Mouse (Mus musculus) lung, postnatal 0 days (tissue): ENCODE measurements at regions not wholly inside any gene's neighbourhood (a gene's known extent, or its start where the extent isn't known, plus 50 kb on each side); places are given as distances from the start of the nearest gene placed in this dataset.

Experiments used
- ATAC-seq: fragments of 200-750 bp; cut with Nextera tagmentation; 2 replicates; pipeline ENCODE4 v1.8.0; 2017; ENCODE audit warnings: moderate library complexity
- DNase-seq: peaks from one replicate; pipeline ENCODE4 v3.0.0-alpha.2; 2016; ENCODE audit warnings: low spot score
- H3K27ac ChIP-seq: fragments of 300-500 bp; sonication (generic); 2 replicates; pipeline ENCODE4 v1.5.1; 2014; ENCODE audit warnings: antibody characterized with exemption, mild to moderate bottlenecking, low read length, mixed read lengths
- H3K27me3 ChIP-seq: fragments of 300-500 bp; sonication (generic); replicated peaks from 2 replicates; pipeline ENCODE4 v1.6.1; 2014; ENCODE audit warnings: low read length, mixed read lengths; ENCODE audit not compliant: insufficient read depth
- H3K36me3 ChIP-seq: fragments of 300-500 bp; sonication (generic); 2 replicates; pipeline ENCODE4 v1.6.1; 2014; ENCODE audit warnings: low read length, mixed read lengths; ENCODE audit not compliant: insufficient read depth
- H3K4me1 ChIP-seq: fragments of 300-500 bp; sonication (generic); 2 replicates; pipeline ENCODE4 v1.6.1; 2014; ENCODE audit warnings: antibody characterized with exemption, low read depth, low read length, mixed read lengths; ENCODE audit not compliant: insufficient read depth
- H3K4me2 ChIP-seq: fragments of 300-500 bp; sonication (generic); replicated peaks from 2 replicates; pipeline ENCODE4 v1.6.1; 2014; ENCODE audit warnings: low read depth, mild to moderate bottlenecking, low read length, moderate library complexity, mixed read lengths
- H3K4me3 ChIP-seq: fragments of 300-500 bp; sonication (generic); 2 replicates; pipeline ENCODE4 v1.5.1; 2014; ENCODE audit warnings: low read depth, low read length
- H3K9ac ChIP-seq: fragments of 300-500 bp; sonication (generic); replicated peaks from 2 replicates; pipeline ENCODE4 v1.6.1; 2014; ENCODE audit warnings: low read depth, mild to moderate bottlenecking
- H3K9me3 ChIP-seq: fragments of 300-500 bp; sonication (generic); 2 replicates; pipeline ENCODE4 v1.6.1; 2016; ENCODE audit warnings: low read length, mixed read lengths
- CTCF ChIP-seq: IDR thresholded peaks from 2 replicates; pipeline ENCODE4 v1.5.1; 2016; ENCODE audit warnings: antibody characterized with exemption, mild to moderate bottlenecking
- EP300 ChIP-seq: IDR thresholded peaks from 2 replicates; pipeline ENCODE4 v1.6.1; 2016; ENCODE audit warnings: antibody characterized with exemption, mild to moderate bottlenecking, control low read depth
- WGBS: fragments of 180-500 bp; shearing (Covaris S2); extraction: QIAGEN DNeasy Blood & Tissue Kit; methylation state at CpG from one replicate; pipeline ENCODE4 v1.1.7; 2014; 5-methylcytosine and 5-hydroxymethylcytosine counted together

DNA sequence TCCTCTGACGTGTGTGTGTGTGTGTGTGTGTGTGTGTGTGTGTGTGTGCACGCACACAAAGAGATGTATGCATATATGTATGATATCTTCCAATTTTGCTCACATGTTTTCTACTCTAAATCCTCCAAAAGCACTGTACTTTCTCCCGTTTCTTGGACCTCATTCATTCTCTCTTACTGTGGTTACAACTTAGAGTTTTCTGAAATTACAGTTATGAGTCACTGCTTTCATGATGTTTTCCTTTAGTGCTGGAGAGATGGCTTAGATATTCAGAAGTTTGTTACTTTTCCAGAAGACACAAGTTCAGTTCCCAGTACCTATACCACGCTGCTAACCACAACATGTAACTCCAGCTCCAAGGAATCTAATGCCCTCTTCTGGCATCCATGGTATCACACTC is 56.5 kb upstream of the Slc35f5 start:
- Histone ChIP-seq H3K4me3 (no peak overlapping the region), H3K27me3 (no peaks in the 10 kb centered on the region), H3K4me2 (no peak overlapping the region), H3K36me3 (no peaks in the 10 kb centered on the region), H3K4me1 (no peaks in the 10 kb centered on the region), H3K9ac (no peak overlapping the region), H3K9me3 (no peaks in the 10 kb centered on the region), H3K27ac (no peak overlapping the region)
- TF ChIP-seq CTCF (no peak), EP300 (no peak)
- DNase-seq (no peak), ATAC-seq (no peak)
- 94% methylated on average over 4 of the region's 4 CpGs for WGBS

DNA sequence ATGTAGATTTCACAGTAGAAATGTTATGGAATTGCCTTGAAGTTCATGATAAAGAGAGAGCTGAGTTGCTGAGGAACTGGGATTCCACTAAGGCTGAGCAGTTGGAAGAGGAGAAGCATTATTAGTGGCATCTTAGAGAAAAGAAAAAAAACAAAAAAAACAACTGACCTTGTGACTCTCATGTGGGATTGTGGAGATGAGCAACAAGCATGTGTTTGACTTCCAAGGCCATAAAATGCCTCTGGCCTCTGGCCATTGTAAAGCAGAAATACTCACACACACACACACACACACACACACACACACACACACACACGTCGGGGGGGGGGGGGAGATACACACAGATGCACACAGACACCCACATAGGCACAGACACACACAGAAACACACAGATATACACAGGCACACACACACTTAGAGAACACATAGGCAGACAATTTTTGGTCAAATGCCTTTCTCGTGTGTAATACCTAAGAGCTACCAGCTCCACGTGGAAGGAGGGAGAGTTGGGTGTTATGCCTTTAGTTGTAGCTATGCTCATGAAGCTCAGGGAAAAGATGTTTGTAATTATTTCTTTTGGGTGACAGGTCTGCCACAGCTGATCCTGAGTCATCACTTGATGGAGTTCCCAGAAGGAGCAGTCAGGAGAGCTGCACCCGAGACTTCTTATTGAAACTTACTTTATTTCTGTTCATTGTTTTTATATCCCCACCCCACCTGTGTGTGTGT is 52.4 kb upstream of the Slc35f5 start:
- ATAC-seq (no peak; the same call in 1 of the 2 replicates), DNase-seq (no peak)
- Histone ChIP-seq H3K4me3 (no peak overlapping the region), H3K36me3 (no peaks in the 10 kb centered on the region), H3K9me3 (no peaks in the 10 kb centered on the region), H3K4me1 (no peaks in the 10 kb centered on the region), H3K27ac (no peak overlapping the region), H3K9ac (no peak overlapping the region), H3K27me3 (no peaks in the 10 kb centered on the region), H3K4me2 (no peak overlapping the region)
- WGBS: 63% methylated on average over 3 of the region's 5 CpGs
- TF ChIP-seq EP300 (no peak), CTCF (no peak)

DNA sequence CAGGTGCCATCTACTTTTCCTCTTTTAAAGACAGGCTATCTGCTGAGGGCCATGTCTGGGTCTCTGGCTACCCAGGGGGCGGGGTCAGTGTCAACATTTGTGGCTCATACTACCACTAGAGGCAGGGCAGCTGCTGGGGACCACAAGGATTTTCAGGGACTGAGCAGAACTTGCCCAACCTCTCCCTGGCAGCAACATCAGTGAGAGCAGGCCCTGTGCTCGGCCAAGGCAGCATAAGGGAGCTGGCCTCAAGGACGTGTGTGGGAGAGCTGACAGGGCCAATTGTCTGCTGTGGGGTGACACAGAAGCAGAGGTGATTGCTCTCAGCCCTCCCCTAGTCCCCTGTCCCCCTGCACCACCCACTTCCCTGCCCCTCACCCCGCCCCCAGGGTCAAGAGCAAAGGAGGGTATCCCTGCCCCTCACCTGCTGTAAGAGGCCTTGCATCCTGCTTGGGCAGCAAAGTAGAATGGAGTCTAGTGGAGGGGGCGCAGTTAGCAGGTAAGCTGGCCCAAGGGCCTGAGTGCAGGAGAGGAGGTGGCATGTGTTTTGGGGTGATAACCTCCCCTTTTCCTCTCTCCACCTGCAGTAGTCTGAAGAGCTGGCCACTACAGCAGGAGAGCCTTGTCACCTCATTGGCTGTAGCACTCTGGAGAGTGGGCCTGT is 51.7 kb upstream of the Slc35f5 start:
- Histone ChIP-seq H3K9ac (no peak overlapping the region), H3K36me3 (no peaks in the 10 kb centered on the region), H3K27ac (no peak overlapping the region), H3K27me3 (no peaks in the 10 kb centered on the region), H3K4me3 (no peak overlapping the region), H3K9me3 (no peaks in the 10 kb centered on the region), H3K4me1 (no peaks in the 10 kb centered on the region), H3K4me2 (no peak overlapping the region)
- DNase-seq (peak; percentile 36), ATAC-seq (peak; percentile 61)
- WGBS: 61% methylated on average over 5 of the region's 5 CpGs
- TF ChIP-seq EP300 (no peak), CTCF (peak; percentile 31)
